24 mouse cellular contexts compared by ENCODE assay signal in the genomic region with DNA sequence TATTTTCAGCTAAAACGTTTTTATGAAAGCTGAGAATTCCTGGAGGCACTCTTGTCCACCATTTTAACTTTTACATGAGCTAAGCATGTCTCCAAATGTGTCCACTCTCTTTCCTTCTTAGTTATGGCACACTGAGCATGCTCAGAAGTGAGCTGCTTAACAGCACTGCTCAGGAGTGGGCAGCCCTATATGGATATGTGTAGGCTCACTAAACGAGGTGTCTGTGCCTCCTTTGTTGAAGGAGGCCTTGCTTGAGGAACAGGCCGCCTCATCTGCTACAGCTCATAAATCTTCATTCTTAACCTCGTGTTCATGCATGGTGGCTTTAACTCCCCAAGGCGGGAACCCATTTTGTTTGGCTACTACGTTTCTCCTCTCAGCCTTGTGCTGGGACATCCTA.
A peak's percentile ranks its signal among the peaks of the same experiment; 100 is the strongest.
DNase-seq lines count a peak whose midpoint lies in the region; ATAC-seq lines count a peak whose summit lies in the region.
"Had no signal": no experiment of that assay in that cellular context is flagged by ENCODE, and none has a peak within 500 bp of the region (broad histone marks: within the 10 kb centered on the region; RNA-seq: fewer than 3 reads in every experiment).

No protein-coding gene starts in this region.

- H3K4me2 ChIP-seq in forebrain, embryonic 15.5 days (replicated peaks), result no peak overlapping the region
- H3K4me2 ChIP-seq in kidney, embryonic 16.5 days (replicated peaks; ENCODE audit: low read depth, low read length), result no peak overlapping the region
- no peak overlapping the region for H3K4me2 ChIP-seq in limb, embryonic 11.5 days (ENCODE audit: low read depth, severe bottlenecking)
- H3K4me2 ChIP-seq in neural tube, embryonic 15.5 days, result no peak overlapping the region
- H3K4me2 ChIP-seq: embryonic facial prominence, embryonic 12.5 days; heart, embryonic 15.5 days; liver, embryonic 13.5 days; lung, embryonic 15.5 days; midbrain, embryonic 11.5 days had no signal

- no peak for DNase-seq in forebrain, embryonic 10.5 days (ENCODE audit: extremely low spot score, low spot score)
- no peak for DNase-seq in kidney, adult 8-10 months
- no peak for DNase-seq in limb, embryonic 11.5 days (ENCODE audit: low spot score)
- no peak for DNase-seq in left cerebral cortex, postnatal 10 days (ENCODE audit: extremely low spot score in 1 of 2, low spot score in 2 of 2)
- DNase-seq: adrenal gland, postnatal 25 days; B cell, adult 2 months; cerebellum, adult 18-20 months; cerebellum, postnatal 36 days; gastrocnemius, postnatal 14 days; heart, adult 2 months; heart, postnatal 4 days; kidney, postnatal 10 days; liver, embryonic 13.5 days; right cerebral cortex, postnatal 14 days; spleen, adult 18-20 months; thymus, postnatal 4 days had no signal

- ATAC-seq in forebrain, embryonic 15.5 days (replicated peaks), result no peak
- ATAC-seq in kidney, embryonic 16.5 days (ENCODE audit: low FRiP score, low TSS enrichment), result peak; percentile 49
- ATAC-seq in limb, embryonic 11.5 days (ENCODE audit: insufficient number of reproducible peaks, low FRiP score, low TSS enrichment, low read depth), result no peak
- no peak for ATAC-seq in neural tube, embryonic 15.5 days (ENCODE audit: low FRiP score)

- no peaks in the 10 kb centered on the region for H3K9me3 ChIP-seq in forebrain, embryonic 15.5 days
- H3K9me3 ChIP-seq in forebrain, embryonic 10.5 days, result no peaks in the 10 kb centered on the region
- no peaks in the 10 kb centered on the region for H3K9me3 ChIP-seq in kidney, embryonic 16.5 days (ENCODE audit: low read length)
- no peaks in the 10 kb centered on the region for H3K9me3 ChIP-seq in limb, embryonic 11.5 days (ENCODE audit: control insufficient read depth, low read length)
- H3K9me3 ChIP-seq in neural tube, embryonic 15.5 days (replicated peaks), result no peaks in the 10 kb centered on the region
- H3K9me3 ChIP-seq: embryonic facial prominence, embryonic 12.5 days; heart, embryonic 15.5 days; liver, embryonic 13.5 days; lung, embryonic 15.5 days had no signal

- H3K27ac ChIP-seq in forebrain, embryonic 15.5 days (replicated peaks), result peak overlapping the region; percentile 47; the same call in 1 of the 2 replicates
- no peak overlapping the region for H3K27ac ChIP-seq in forebrain, embryonic 10.5 days
- H3K27ac ChIP-seq in kidney, embryonic 16.5 days (ENCODE audit: low read length), result peak overlapping the region; percentile 56
- peak overlapping the region; percentile 68; the same call in 1 of the 2 replicates for H3K27ac ChIP-seq in limb, embryonic 11.5 days (replicated peaks; ENCODE audit: low read depth, low read length)
- peak overlapping the region; percentile 28; the same call in 1 of the 2 replicates for H3K27ac ChIP-seq in neural tube, embryonic 15.5 days (replicated peaks)
- H3K27ac ChIP-seq: embryonic facial prominence, embryonic 12.5 days; heart, adult 2 months; heart, embryonic 15.5 days; liver, embryonic 13.5 days; lung, embryonic 15.5 days had no signal

- 49% methylated on average over 6 of the region's 6 CpGs for WGBS in forebrain, embryonic 15.5 days
- WGBS in forebrain, embryonic 10.5 days, result 70% methylated on average over 6 of the region's 6 CpGs
- WGBS in kidney, embryonic 16.5 days, result 14% methylated on average over 6 of the region's 6 CpGs
- WGBS in limb, embryonic 11.5 days, result 21% methylated on average over 6 of the region's 6 CpGs
- WGBS in neural tube, embryonic 15.5 days, result 19% methylated on average over 6 of the region's 6 CpGs

- H3K27me3 ChIP-seq in forebrain, embryonic 15.5 days, result no peaks in the 10 kb centered on the region
- no peaks in the 10 kb centered on the region for H3K27me3 ChIP-seq in forebrain, embryonic 10.5 days (ENCODE audit: poor library complexity, severe bottlenecking)
- no peaks in the 10 kb centered on the region for H3K27me3 ChIP-seq in kidney, embryonic 16.5 days (ENCODE audit: insufficient read depth, low read length)
- H3K27me3 ChIP-seq in limb, embryonic 11.5 days (ENCODE audit: control insufficient read depth, insufficient read depth, low read length), result no peaks in the 10 kb centered on the region
- H3K27me3 ChIP-seq in neural tube, embryonic 15.5 days (replicated peaks), result peaks cover 13% of the 10 kb centered on the region; the same call in 1 of the 2 replicates
- H3K27me3 ChIP-seq: embryonic facial prominence, embryonic 12.5 days; liver, embryonic 13.5 days; lung, embryonic 15.5 days had no signal

- no peaks in the 10 kb centered on the region for H3K36me3 ChIP-seq in forebrain, embryonic 15.5 days
- no peaks in the 10 kb centered on the region for H3K36me3 ChIP-seq in forebrain, embryonic 10.5 days (replicated peaks)
- no peaks in the 10 kb centered on the region for H3K36me3 ChIP-seq in kidney, embryonic 16.5 days (ENCODE audit: insufficient read depth, low read length)
- H3K36me3 ChIP-seq in limb, embryonic 11.5 days (ENCODE audit: control insufficient read depth, insufficient read depth, low read length), result no peaks in the 10 kb centered on the region
- H3K36me3 ChIP-seq in neural tube, embryonic 15.5 days, result no peaks in the 10 kb centered on the region
- H3K36me3 ChIP-seq: embryonic facial prominence, embryonic 12.5 days; heart, embryonic 15.5 days; liver, embryonic 13.5 days; lung, embryonic 15.5 days had no signal

- intact Hi-C loops in left cerebral cortex, postnatal 10 days (cut with DNase I), result no loop called here

- H3K9ac ChIP-seq in forebrain, embryonic 15.5 days (replicated peaks), result no peak overlapping the region
- no peak overlapping the region for H3K9ac ChIP-seq in kidney, embryonic 16.5 days (replicated peaks; ENCODE audit: low read length)
- no peak overlapping the region for H3K9ac ChIP-seq in limb, embryonic 11.5 days (ENCODE audit: low read length)
- no peak overlapping the region for H3K9ac ChIP-seq in neural tube, embryonic 15.5 days (replicated peaks)
- H3K9ac ChIP-seq: embryonic facial prominence, embryonic 12.5 days; heart, embryonic 15.5 days; liver, embryonic 13.5 days; lung, embryonic 15.5 days had no signal

- peaks cover 38% of the 10 kb centered on the region for H3K4me1 ChIP-seq in forebrain, embryonic 15.5 days
- H3K4me1 ChIP-seq in forebrain, embryonic 10.5 days, result peaks cover 54% of the 10 kb centered on the region
- H3K4me1 ChIP-seq in kidney, embryonic 16.5 days (ENCODE audit: insufficient read depth, low read length), result peaks cover 32% of the 10 kb centered on the region
- peaks cover 52% of the 10 kb centered on the region for H3K4me1 ChIP-seq in limb, embryonic 11.5 days (ENCODE audit: control insufficient read depth, insufficient read depth, low read length)
- peaks cover 32% of the 10 kb centered on the region for H3K4me1 ChIP-seq in neural tube, embryonic 15.5 days

- H3K4me3 ChIP-seq in forebrain, embryonic 15.5 days, result no peak overlapping the region
- H3K4me3 ChIP-seq in forebrain, embryonic 10.5 days, result no peak overlapping the region
- no peak overlapping the region for H3K4me3 ChIP-seq in kidney, embryonic 16.5 days (ENCODE audit: low read length)
- H3K4me3 ChIP-seq in limb, embryonic 11.5 days (ENCODE audit: low read depth, low read length), result no peak overlapping the region
- no peak overlapping the region for H3K4me3 ChIP-seq in neural tube, embryonic 15.5 days (replicated peaks)
- H3K4me3 ChIP-seq: embryonic facial prominence, embryonic 12.5 days; erythroblast, embryonic 14.5 days; heart, adult 2 months; heart, embryonic 15.5 days; liver, embryonic 13.5 days; lung, embryonic 15.5 days had no signal
